Mouse (Mus musculus): ENCODE data around the gene Trip11. TPM values are rescaled to one million over a fixed set of nuclear protein-coding genes. Genes with fewer than 3 reads are reported as not detected.
"Not testable (repeated sequence)": the region's sequence is repeated elsewhere in the genome, so short reads cannot be mapped to it uniquely, and the experiment has no call there.

Trip11 gene
- 10 to 100 TPM; 66.1 to 85.4 TPM for polyA plus RNA-seq (2017; shearing (Covaris generic))

- peak; percentile 94 for ATAC-seq
These were observed at the start of gene Trip11 for GRCm38 (mm10) chr12:101912626-101913490. Trip11 (minus strand) TSS chr12:101913267.

- not testable (repeated sequence) for ATAC-seq
These were observed 46.1 kb upstream of the Trip11 start for GRCm38 (mm10) chr12:101958960-101959780.

GRCm38 (mm10) chr12:101958556-101958955, 45.5 kb upstream of the Trip11 start:
- peak; percentile 4 for ATAC-seq

- ATAC-seq, result peak; percentile 98
These were observed 45.0 kb upstream of the Trip11 start, which contains the start of gene Atxn3 for GRCm38 (mm10) chr12:101957942-101958544. Atxn3 (minus strand) TSS chr12:101958246.

- peak; percentile 2 for ATAC-seq
These were observed 44.2 kb upstream of the Trip11 start for GRCm38 (mm10) chr12:101957079-101957941.

GRCm38 (mm10) chr12:101955821-101956220, 42.8 kb upstream of the Trip11 start:
- not testable (repeated sequence) for ATAC-seq

- no peak for ATAC-seq
These were observed 35.7 kb upstream of the Trip11 start for GRCm38 (mm10) chr12:101948801-101949200.

- no peak for ATAC-seq
These were observed 34.9 kb upstream of the Trip11 start for GRCm38 (mm10) chr12:101947986-101948385.

- ATAC-seq, result no peak
These were observed 24.5 kb upstream of the Trip11 start for GRCm38 (mm10) chr12:101937572-101937971.

- no peak for ATAC-seq
These were observed 22.2 kb upstream of the Trip11 start for GRCm38 (mm10) chr12:101935223-101935622.

- ATAC-seq, result no peak
These were observed 15.4 kb upstream of the Trip11 start for GRCm38 (mm10) chr12:101928423-101928822.

- no peak for ATAC-seq
These were observed 9.2 kb upstream of the Trip11 start for GRCm38 (mm10) chr12:101922313-101922712.

GRCm38 (mm10) chr12:101919847-101920246, 6.8 kb upstream of the Trip11 start:
- no peak for ATAC-seq

- ATAC-seq, result no peak
These were observed 4.1 kb upstream of the Trip11 start for GRCm38 (mm10) chr12:101917165-101917564.

- no peak for ATAC-seq
These were observed 1.7 kb downstream of the Trip11 start for GRCm38 (mm10) chr12:101911346-101911745.

- ATAC-seq, result no peak
These were observed 2.7 kb downstream of the Trip11 start for GRCm38 (mm10) chr12:101910360-101910759.

GRCm38 (mm10) chr12:101905817-101906216, 7.2 kb downstream of the Trip11 start:
- peak; percentile 84 for ATAC-seq

GRCm38 (mm10) chr12:101904906-101905305, 8.2 kb downstream of the Trip11 start:
- ATAC-seq, result no peak

- ATAC-seq, result no peak
These were observed 8.9 kb downstream of the Trip11 start for GRCm38 (mm10) chr12:101904170-101904569.

GRCm38 (mm10) chr12:101899671-101900245, 13.3 kb downstream of the Trip11 start:
- no peak for ATAC-seq

- ATAC-seq, result no peak
These were observed 14.1 kb downstream of the Trip11 start for GRCm38 (mm10) chr12:101898966-101899365.

Measured in CD4-positive, CD25-positive, alpha-beta regulatory T cell, adult 4 months (primary cell).